Mouse (Mus musculus): ENCODE measurements at regions not wholly inside any gene's neighbourhood (a gene's known extent, or its start where the extent isn't known, plus 50 kb on each side); places are given as distances from the start of the nearest gene placed in this dataset.

DNA sequence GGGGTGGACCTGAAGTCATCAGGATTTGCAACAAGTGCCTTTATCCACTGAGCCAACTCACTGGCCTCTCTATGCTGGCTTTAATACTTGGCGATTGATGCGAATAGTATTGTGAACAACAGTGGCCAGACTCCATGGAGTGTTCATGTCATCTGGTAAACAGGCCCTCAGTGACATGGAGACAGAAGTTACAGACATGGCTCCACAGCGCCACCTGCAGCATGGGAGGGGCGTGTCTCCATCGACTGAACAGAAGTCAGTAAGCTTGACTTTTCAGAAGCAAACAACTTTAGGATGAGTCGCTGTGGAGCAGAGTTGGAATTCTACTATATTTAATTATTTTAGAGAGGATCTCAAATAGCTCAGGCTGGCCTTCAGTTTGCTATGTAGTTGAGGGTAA is 74.0 kb upstream of the Foxk1 start:
- no peak for DNase-seq (ENCODE audit: low spot score)
- Histone ChIP-seq H3K27me3 (ENCODE audit: control insufficient read depth, insufficient read depth, low read length) (no peaks in the 10 kb centered on the region), H3K4me3 (ENCODE audit: low read depth, low read length) (no peak overlapping the region), H3K9ac (replicated peaks; ENCODE audit: low read depth, low read length) (no peak overlapping the region), H3K4me1 (ENCODE audit: control insufficient read depth, insufficient read depth) (no peaks in the 10 kb centered on the region), H3K27ac (ENCODE audit: low read depth) (no peak overlapping the region), H3K9me3 (replicated peaks; ENCODE audit: control insufficient read depth, low read length) (no peaks in the 10 kb centered on the region), H3K4me2 (ENCODE audit: low read depth, low read length) (no peak overlapping the region), H3K36me3 (replicated peaks; ENCODE audit: control insufficient read depth, insufficient read depth, low read length) (no peaks in the 10 kb centered on the region)
- TF ChIP-seq CTCF (IDR thresholded peaks at IDR 0.05; ENCODE audit: low read depth) (peak; percentile 17; the same call in 1 of the 2 replicates), EP300 (IDR thresholded peaks at IDR 0.05; ENCODE audit: low read depth) (no peak)
- WGBS, result 61% methylated on average over 6 of the region's 6 CpGs
- no peak for ATAC-seq (ENCODE audit: insufficient read depth, low read depth)

DNA sequence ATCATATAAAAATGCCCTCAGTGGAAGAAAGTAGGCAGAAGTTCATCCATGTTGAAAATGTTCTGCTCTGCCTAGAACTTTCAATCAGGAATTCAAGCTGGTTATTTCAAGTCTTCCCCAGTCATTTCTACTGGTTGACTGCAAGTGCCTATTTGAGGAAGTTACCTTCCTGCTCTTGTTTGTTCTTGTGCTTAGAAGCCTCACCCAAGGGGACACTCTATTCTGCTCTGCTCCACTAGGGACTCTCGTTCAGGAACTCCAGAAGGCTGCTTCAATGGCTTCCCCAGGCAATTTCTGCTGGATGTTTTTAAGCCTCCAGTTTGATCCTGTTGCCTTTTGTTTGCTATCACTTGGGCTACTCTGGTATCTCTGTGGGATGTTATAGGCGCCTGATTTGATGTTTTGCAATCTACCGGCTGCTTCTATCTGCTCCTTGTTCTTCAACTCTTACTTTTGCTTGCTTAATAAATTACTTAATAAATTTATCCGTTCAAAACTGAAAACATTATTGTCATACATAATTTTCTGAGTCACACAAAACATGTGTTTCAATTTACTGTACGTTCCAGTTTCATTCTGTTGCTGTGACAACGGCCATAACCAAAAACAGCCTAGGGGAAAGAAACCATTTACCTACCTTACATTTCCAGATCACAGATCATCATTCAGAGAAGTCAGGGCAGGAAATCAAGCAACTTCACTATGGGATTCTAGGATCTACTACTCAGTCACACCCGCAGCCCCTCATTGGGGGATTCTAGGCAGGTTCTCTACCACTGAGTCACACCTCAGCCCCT is 71.4 kb upstream of the Foxk1 start:
- DNase-seq (ENCODE audit: low spot score) (no peak), ATAC-seq (ENCODE audit: insufficient read depth, low read depth) (no peak)
- WGBS, result 73% methylated on average over 7 of the region's 7 CpGs
- Histone ChIP-seq H3K36me3 (replicated peaks; ENCODE audit: control insufficient read depth, insufficient read depth, low read length) (no peaks in the 10 kb centered on the region), H3K9ac (replicated peaks; ENCODE audit: low read depth, low read length) (no peak overlapping the region), H3K4me2 (ENCODE audit: low read depth, low read length) (no peak overlapping the region), H3K27me3 (ENCODE audit: control insufficient read depth, insufficient read depth, low read length) (no peaks in the 10 kb centered on the region), H3K9me3 (replicated peaks; ENCODE audit: control insufficient read depth, low read length) (no peaks in the 10 kb centered on the region), H3K27ac (ENCODE audit: low read depth) (no peak overlapping the region), H3K4me3 (ENCODE audit: low read depth, low read length) (no peak overlapping the region), H3K4me1 (ENCODE audit: control insufficient read depth, insufficient read depth) (no peaks in the 10 kb centered on the region)
- TF ChIP-seq EP300 (IDR thresholded peaks at IDR 0.05; ENCODE audit: low read depth), result no peak
- no peak for TF ChIP-seq CTCF (IDR thresholded peaks at IDR 0.05; ENCODE audit: low read depth)

DNA sequence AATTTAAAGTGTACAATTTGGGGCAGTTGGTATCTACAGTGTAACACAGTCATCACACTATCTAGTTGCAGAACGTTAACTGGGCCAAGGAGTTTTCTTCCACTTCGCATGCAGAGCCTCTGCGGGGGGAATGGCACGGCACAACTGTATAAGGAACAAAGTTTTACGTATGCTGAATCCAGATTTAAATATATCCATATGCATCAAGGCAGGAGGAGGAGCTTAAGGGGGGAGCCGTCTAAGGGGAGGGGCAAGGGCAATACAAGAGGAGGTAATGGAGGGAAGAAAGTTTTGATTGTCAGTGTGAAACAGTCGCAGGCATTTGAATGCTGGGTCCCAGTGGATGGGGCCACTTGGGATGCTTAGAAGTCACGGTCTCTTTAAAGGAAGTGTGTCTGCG is 68.6 kb upstream of the Foxk1 start:
- Histone ChIP-seq H3K4me3 (ENCODE audit: low read depth, low read length) (no peak overlapping the region), H3K9me3 (replicated peaks; ENCODE audit: control insufficient read depth, low read length) (no peaks in the 10 kb centered on the region), H3K4me2 (ENCODE audit: low read depth, low read length) (no peak overlapping the region), H3K27ac (ENCODE audit: low read depth) (no peak overlapping the region), H3K27me3 (ENCODE audit: control insufficient read depth, insufficient read depth, low read length) (no peaks in the 10 kb centered on the region), H3K9ac (replicated peaks; ENCODE audit: low read depth, low read length) (no peak overlapping the region), H3K36me3 (replicated peaks; ENCODE audit: control insufficient read depth, insufficient read depth, low read length) (no peaks in the 10 kb centered on the region), H3K4me1 (ENCODE audit: control insufficient read depth, insufficient read depth) (no peaks in the 10 kb centered on the region)
- WGBS, result 49% methylated on average over 9 of the region's 9 CpGs
- no peak for ATAC-seq (ENCODE audit: insufficient read depth, low read depth)
- DNase-seq (ENCODE audit: low spot score), result no peak
- TF ChIP-seq EP300 (IDR thresholded peaks at IDR 0.05; ENCODE audit: low read depth), result no peak
- TF ChIP-seq CTCF (IDR thresholded peaks at IDR 0.05; ENCODE audit: low read depth), result no peak

DNA sequence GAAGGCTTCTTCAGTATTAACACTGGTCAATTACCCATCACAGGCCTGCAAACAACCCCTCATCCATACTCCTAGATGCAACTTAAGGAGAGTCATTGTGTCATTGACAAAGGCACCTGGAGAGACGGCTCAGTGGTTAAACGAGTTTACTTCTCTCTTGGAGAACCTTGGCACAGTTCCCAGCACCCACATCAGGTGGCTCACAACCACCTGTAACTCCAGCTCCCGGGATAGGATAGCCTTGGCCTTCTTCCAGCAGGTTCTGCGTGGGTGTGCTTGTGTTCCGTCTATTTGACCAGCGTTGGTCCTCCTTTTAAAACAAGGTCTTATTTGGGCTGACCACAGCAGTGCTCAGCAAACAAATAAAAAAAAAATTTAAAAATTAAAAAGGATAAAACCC is 63.9 kb upstream of the Foxk1 start:
- ATAC-seq (ENCODE audit: insufficient read depth, low read depth), result no peak
- H3K4me3 ChIP-seq (ENCODE audit: low read depth, low read length), result no peak overlapping the region
- no peak for TF ChIP-seq CTCF (IDR thresholded peaks at IDR 0.05; ENCODE audit: low read depth)
- no peak for TF ChIP-seq EP300 (IDR thresholded peaks at IDR 0.05; ENCODE audit: low read depth)
- no peaks in the 10 kb centered on the region for H3K36me3 ChIP-seq (replicated peaks; ENCODE audit: control insufficient read depth, insufficient read depth, low read length)
- H3K27ac ChIP-seq (ENCODE audit: low read depth), result no peak overlapping the region
- H3K4me2 ChIP-seq (ENCODE audit: low read depth, low read length), result no peak overlapping the region
- DNase-seq (ENCODE audit: low spot score), result no peak
- 61% methylated on average over 6 of the region's 6 CpGs for WGBS
- H3K4me1 ChIP-seq (ENCODE audit: control insufficient read depth, insufficient read depth), result no peaks in the 10 kb centered on the region
- H3K9ac ChIP-seq (replicated peaks; ENCODE audit: low read depth, low read length), result no peak overlapping the region
- no peaks in the 10 kb centered on the region for H3K27me3 ChIP-seq (ENCODE audit: control insufficient read depth, insufficient read depth, low read length)
- H3K9me3 ChIP-seq (replicated peaks; ENCODE audit: control insufficient read depth, low read length), result no peaks in the 10 kb centered on the region

DNA sequence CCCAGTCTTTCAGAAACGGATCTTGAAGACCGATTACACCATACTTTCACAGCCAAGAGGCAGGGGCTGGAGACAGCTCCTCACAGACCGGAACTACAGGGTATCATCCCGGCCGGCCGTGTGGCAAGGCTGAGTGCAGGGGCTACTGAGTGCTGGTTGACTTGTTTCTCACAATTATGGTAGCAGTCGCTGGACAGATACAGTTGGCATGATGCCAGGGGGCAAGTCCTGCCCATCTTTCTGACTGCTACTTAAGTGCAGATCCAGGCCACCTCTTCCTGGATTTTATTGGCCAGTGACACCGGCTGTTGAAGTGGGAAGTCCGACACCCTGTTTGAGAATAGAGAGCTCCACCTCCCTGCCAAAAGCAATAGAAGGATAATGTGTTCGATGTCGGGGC is 63.2 kb upstream of the Foxk1 start:
- Histone ChIP-seq H3K27me3 (ENCODE audit: control insufficient read depth, insufficient read depth, low read length) (no peaks in the 10 kb centered on the region), H3K4me1 (ENCODE audit: control insufficient read depth, insufficient read depth) (no peaks in the 10 kb centered on the region), H3K9me3 (replicated peaks; ENCODE audit: control insufficient read depth, low read length) (no peaks in the 10 kb centered on the region), H3K36me3 (replicated peaks; ENCODE audit: control insufficient read depth, insufficient read depth, low read length) (no peaks in the 10 kb centered on the region), H3K9ac (replicated peaks; ENCODE audit: low read depth, low read length) (no peak overlapping the region), H3K4me3 (ENCODE audit: low read depth, low read length) (no peak overlapping the region), H3K4me2 (ENCODE audit: low read depth, low read length) (no peak overlapping the region), H3K27ac (ENCODE audit: low read depth) (no peak overlapping the region)
- 45% methylated on average over 11 of the region's 11 CpGs for WGBS
- no peak for DNase-seq (ENCODE audit: low spot score)
- ATAC-seq (ENCODE audit: insufficient read depth, low read depth), result no peak
- no peak for TF ChIP-seq EP300 (IDR thresholded peaks at IDR 0.05; ENCODE audit: low read depth)
- no peak for TF ChIP-seq CTCF (IDR thresholded peaks at IDR 0.05; ENCODE audit: low read depth)
